Mouse (Mus musculus) kidney, adult 10 weeks (tissue): Measurements from ENCODE around the gene Gm20425. TPM values are rescaled to one million over a fixed set of nuclear protein-coding genes. Genes with fewer than 3 reads are reported as not detected.

Source experiments
- polyA plus RNA-seq: library from polyadenylated mRNA; stranded (reverse); fragments of 350-450 nt; fragmentation: Illumina TruSeq; extraction: RNeasy Lipid Tissue Mini Kit (QIAGEN cat#74804); gene quantifications from one replicate; pipeline ENCODE4 v1.2.3, GENCODE M21; 2014; ENCODE audit warnings: low read depth, low replicate concordance

Gm20425 gene
- 2.6 TPM for polyA plus RNA-seq

GRCm38 (mm10) chr9:103230151-103230951 lies at the start of gene Gm20425, which contains the start of gene Trf:
Gm20425 (minus strand) TSS chr9:103230307.
Trf (minus strand) TSS chr9:103230444.

GRCm38 (mm10) chr9:103201561-103202260 lies 28.4 kb downstream of the Gm20425 start, which contains the start of gene Srprb:
Srprb (minus strand) TSS chr9:103202137.

Other genes with a start within 250 kb of the Gm20425 start
- gene Slco2a1, start 241.6 kb downstream of the Gm20425 start, polyA plus RNA-seq = 4.4 TPM
- 11.0 TPM for gene Rab6b, start 118.5 kb downstream of the Gm20425 start, polyA plus RNA-seq
- gene Srprb, start 28.2 kb downstream of the Gm20425 start, polyA plus RNA-seq = 8.9 TPM
- 80.1 TPM for gene Trf, start 137 bp upstream of the Gm20425 start, polyA plus RNA-seq
- 0.28 TPM for gene 1300017J02Rik, start 74.8 kb upstream of the Gm20425 start, polyA plus RNA-seq
- 14.4 TPM for gene Topbp1, start 74.9 kb upstream of the Gm20425 start, polyA plus RNA-seq
- 116 TPM for gene Cdv3, start 135.5 kb upstream of the Gm20425 start, polyA plus RNA-seq